Mouse (Mus musculus) forebrain, embryonic 14.5 days (tissue): Measurements from ENCODE around the gene Esyt3. TPM values are rescaled to one million over a fixed set of nuclear protein-coding genes. Genes with fewer than 3 reads are reported as not detected.

Experiments used
- ATAC-seq: fragments of 200-750 bp; cut with Nextera tagmentation; 2 replicates; pipeline ENCODE4 v1.8.0; 2017; ENCODE audit warnings: mild to moderate bottlenecking, moderate library complexity
- DNase-seq: peaks from one replicate; pipeline ENCODE4 v3.0.0-alpha.2; 2015; ENCODE audit warnings: low spot score
- H3K27ac ChIP-seq: fragments of 300-500 bp; sonication (generic); 2 replicates; pipeline ENCODE4 v1.5.1; 2014; ENCODE audit warnings: low read depth, mild to moderate bottlenecking, control low read depth, low read length, moderate library complexity
- H3K27me3 ChIP-seq: fragments of 300-500 bp; sonication (generic); replicated peaks from 2 replicates; pipeline ENCODE4 v1.6.1; 2014; ENCODE audit warnings: low read length, control low read depth, mixed read lengths; ENCODE audit not compliant: control insufficient read depth, insufficient read depth
- H3K36me3 ChIP-seq: fragments of 300-500 bp; sonication (generic); 2 replicates; pipeline ENCODE4 v1.6.1; 2014; ENCODE audit warnings: low read length, control low read depth; ENCODE audit not compliant: control insufficient read depth, insufficient read depth
- H3K4me1 ChIP-seq: fragments of 300-500 bp; sonication (generic); 2 replicates; pipeline ENCODE4 v1.6.1; 2014; ENCODE audit warnings: antibody characterized with exemption, low read length, control low read depth; ENCODE audit not compliant: control insufficient read depth, insufficient read depth
- H3K4me2 ChIP-seq: fragments of 300-500 bp; sonication (generic); 2 replicates; pipeline ENCODE4 v1.6.1; 2014; ENCODE audit warnings: mild to moderate bottlenecking, control low read depth, low read length
- H3K4me3 ChIP-seq: fragments of 300-500 bp; sonication (generic); 2 replicates; pipeline ENCODE4 v1.5.1; 2014; ENCODE audit warnings: low read depth, low read length, control low read depth
- H3K9ac ChIP-seq: fragments of 300-500 bp; sonication (generic); 2 replicates; pipeline ENCODE4 v1.6.1; 2014; ENCODE audit warnings: mild to moderate bottlenecking, low read length, control low read depth, moderate library complexity
- H3K9me3 ChIP-seq: fragments of 300-500 bp; sonication (generic); replicated peaks from 2 replicates; pipeline ENCODE4 v1.6.1; 2016; ENCODE audit warnings: low read length, control low read depth, mixed read lengths; ENCODE audit not compliant: control insufficient read depth
- WGBS: fragments of 180-500 bp; shearing (Covaris S2); extraction: QIAGEN DNeasy Blood & Tissue Kit; methylation state at CpG from one replicate; pipeline ENCODE4 v1.1.7; 2014; 5-methylcytosine and 5-hydroxymethylcytosine counted together
- polyA plus RNA-seq: library from polyadenylated mRNA; unstranded; fragments of >200 nt; fragmentation: Nextera tagmentation; extraction: Ambion mirVana; gene quantifications from 2 replicates; pipeline ENCODE4 v1.2.1, GENCODE M21; 2014

Esyt3 gene
- polyA plus RNA-seq, 1 experiment from 2014 or later: 0.52 TPM

DNA sequence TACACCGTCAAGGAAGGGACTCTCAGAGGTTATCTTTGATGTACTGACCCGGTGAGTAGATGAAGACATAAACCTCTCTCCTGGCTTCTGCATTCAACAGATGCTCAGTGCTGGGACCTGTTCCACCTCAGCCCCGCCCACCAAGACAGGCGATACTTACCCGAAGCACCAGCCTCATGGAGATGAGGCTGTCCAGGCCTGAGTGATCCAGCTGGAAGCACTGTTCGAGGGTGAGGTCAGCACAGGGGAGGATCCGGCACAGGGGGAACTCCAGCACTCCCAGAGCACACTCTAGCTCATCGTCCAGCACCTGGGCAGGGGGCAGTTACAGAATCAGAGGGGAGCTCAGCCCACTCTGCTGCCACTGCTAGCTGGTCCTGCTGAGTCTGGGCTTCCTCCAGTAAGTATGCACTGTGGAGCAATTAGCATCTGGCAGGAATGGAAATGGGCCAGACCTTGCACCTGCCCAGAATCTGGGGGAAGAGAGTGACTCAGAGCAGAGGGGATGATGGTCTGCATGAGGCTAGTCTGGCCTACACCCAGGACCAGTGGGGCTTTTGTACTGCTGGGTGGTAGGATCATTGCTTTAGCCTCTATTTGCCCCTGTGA, 38.9 kb downstream of the Esyt3 start:
- 75% methylated on average over 8 of the region's 8 CpGs for WGBS
- Histone ChIP-seq H3K4me3 (no peak overlapping the region), H3K27me3 (no peaks in the 10 kb centered on the region), H3K36me3 (no peaks in the 10 kb centered on the region), H3K4me2 (no peak overlapping the region), H3K9ac (no peak overlapping the region), H3K27ac (no peak overlapping the region), H3K9me3 (no peaks in the 10 kb centered on the region), H3K4me1 (no peaks in the 10 kb centered on the region)
- DNase-seq (peak; percentile 13), ATAC-seq (no peak)

- DNase-seq (no peak), ATAC-seq (no peak)
- Histone ChIP-seq H3K27me3 (no peaks in the 10 kb centered on the region), H3K9ac (no peak overlapping the region), H3K4me3 (no peak overlapping the region), H3K4me1 (no peaks in the 10 kb centered on the region), H3K27ac (no peak overlapping the region), H3K9me3 (no peaks in the 10 kb centered on the region), H3K36me3 (peaks cover 57% of the 10 kb centered on the region), H3K4me2 (no peak overlapping the region)
- 87% methylated on average over 6 of the region's 6 CpGs for WGBS
These were observed 52.1 kb downstream of the Esyt3 start for GRCm38 (mm10) chr9:99306226-99306625.

DNA sequence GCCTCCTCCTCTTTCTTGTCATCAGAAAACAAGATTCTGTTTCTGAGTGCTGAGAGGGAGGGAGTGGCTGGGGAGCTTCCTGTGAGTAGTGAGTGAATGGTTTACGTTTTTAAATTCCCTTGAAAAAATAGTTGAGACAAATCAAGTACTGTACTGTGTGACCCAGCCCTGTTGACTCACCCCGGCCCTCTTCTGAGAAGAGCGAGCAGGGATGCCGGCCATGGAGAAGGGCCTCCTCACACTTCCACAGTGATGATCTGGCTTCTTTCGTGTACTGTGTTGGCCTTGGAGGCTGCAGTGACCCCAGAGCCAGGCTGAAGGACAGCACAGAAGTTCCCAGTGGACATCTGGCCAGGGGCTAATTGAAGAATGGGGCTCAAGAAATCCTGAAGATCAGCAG, 54.1 kb downstream of the Esyt3 start:
- no peak overlapping the region for H3K4me2 ChIP-seq
- H3K9me3 ChIP-seq: no peaks in the 10 kb centered on the region
- WGBS: 94% methylated on average over 5 of the region's 5 CpGs
- DNase-seq: no peak
- no peaks in the 10 kb centered on the region for H3K4me1 ChIP-seq
- H3K27ac ChIP-seq: no peak overlapping the region
- no peak overlapping the region for H3K9ac ChIP-seq
- no peak overlapping the region for H3K4me3 ChIP-seq
- no peaks in the 10 kb centered on the region for H3K27me3 ChIP-seq
- ATAC-seq: no peak
- peaks cover 58% of the 10 kb centered on the region for H3K36me3 ChIP-seq

Other genes starting within 250 kb of the Esyt3 start
- gene Pik3cb, start 217.9 kb downstream of the Esyt3 start, polyA plus RNA-seq: 5.0 and 5.2 TPM in 2 replicates
- not detected in 2 replicates for gene Faiml, start 121.3 kb downstream of the Esyt3 start, polyA plus RNA-seq
- 65.1 and 78.1 TPM in 2 replicates for gene Cep70, start 115.2 kb downstream of the Esyt3 start, polyA plus RNA-seq
- gene Mras, start 78.8 kb upstream of the Esyt3 start, polyA plus RNA-seq: 51.8 and 56.8 TPM in 2 replicates
- 0.54 and 1.5 TPM in 2 replicates for gene Nme9, start 92.9 kb upstream of the Esyt3 start, polyA plus RNA-seq
- 60.6 and 68.7 TPM in 2 replicates for gene Armc8, start 210.3 kb upstream of the Esyt3 start, polyA plus RNA-seq
- 22.0 and 23.5 TPM in 2 replicates for gene Dbr1, start 217.2 kb upstream of the Esyt3 start, polyA plus RNA-seq